Mouse (Mus musculus): ENCODE measurements around the gene Cyb5rl. TPM values are rescaled to one million over a fixed set of nuclear protein-coding genes. Genes with fewer than 3 reads are reported as not detected.
"Not testable (repeated sequence)": the region's sequence is repeated elsewhere in the genome, so short reads cannot be mapped to it uniquely, and the experiment has no call there.

Gene Cyb5rl
- polyA plus RNA-seq, 1 experiment: 5.0 TPM

DNA sequence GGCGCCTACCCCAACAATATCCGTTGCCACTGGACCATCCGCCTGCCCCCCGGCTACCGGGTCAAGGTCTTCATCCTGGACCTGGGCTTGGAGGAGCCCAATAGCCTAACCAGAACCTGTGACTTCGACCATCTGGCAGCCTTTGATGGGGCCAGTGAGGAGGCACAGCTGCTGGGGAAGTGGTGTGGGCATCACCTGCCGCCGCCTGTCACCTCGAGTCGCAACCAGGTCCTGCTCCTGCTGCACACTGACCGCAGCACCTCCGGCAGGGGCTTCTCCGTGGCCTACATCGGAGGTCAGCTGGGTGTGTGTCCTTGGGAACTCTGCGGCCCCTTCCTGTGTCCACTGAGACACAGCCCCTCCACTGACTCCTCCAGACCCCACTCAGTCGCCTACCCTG lies 40.0 kb downstream of the Cyb5rl start:
- DNase-seq (ENCODE audit: extremely low spot score in 1 of 2, low spot score in 1 of 2): no peak

DNA sequence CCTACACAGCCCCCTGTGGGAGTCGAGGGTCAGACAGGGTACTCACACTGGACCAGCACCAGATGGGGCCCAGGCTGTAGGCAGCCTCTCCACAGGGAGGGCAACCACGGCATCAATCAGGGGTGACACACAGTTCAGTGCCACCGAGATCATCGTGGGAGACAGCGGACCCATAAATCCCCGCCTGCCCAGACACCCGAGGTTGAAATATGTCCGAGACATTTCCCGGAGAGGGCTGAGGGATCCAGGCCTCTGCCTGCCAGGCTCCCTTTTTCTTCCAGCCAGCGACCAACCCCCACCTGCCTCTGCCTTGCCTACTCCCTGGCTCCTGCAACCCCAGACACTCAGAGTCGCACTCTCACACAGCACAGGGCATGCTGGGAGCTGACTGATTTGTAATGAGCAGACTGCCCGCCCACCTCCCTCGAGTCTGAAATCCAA lies 41.5 kb downstream of the Cyb5rl start:
- peak in 1 of 2 experiments; percentile 55 for DNase-seq (ENCODE audit: extremely low spot score in 1 of 2, low spot score in 1 of 2)

DNA sequence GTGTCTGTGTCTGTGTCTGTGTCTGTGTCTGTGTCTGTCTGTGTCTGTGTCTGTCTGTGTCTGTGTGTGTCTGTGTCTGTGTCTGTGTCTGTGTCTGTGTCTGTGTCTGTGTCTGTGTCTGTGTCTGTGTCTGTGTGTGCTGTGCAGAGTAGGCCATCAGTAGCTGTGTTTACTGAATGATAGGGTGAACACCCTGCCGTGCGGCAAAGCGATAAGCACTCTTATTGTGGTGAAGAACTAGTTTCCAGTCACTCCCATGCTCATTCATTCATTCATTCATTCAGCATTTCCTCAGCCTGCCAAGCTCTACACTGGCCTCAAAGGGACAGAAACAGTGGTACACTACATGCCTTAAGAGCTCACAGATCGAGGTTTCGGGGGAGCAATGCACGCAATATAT lies 42.4 kb downstream of the Cyb5rl start:
- DNase-seq (ENCODE audit: extremely low spot score in 1 of 2, low spot score in 1 of 2): not testable (repeated sequence)

DNA sequence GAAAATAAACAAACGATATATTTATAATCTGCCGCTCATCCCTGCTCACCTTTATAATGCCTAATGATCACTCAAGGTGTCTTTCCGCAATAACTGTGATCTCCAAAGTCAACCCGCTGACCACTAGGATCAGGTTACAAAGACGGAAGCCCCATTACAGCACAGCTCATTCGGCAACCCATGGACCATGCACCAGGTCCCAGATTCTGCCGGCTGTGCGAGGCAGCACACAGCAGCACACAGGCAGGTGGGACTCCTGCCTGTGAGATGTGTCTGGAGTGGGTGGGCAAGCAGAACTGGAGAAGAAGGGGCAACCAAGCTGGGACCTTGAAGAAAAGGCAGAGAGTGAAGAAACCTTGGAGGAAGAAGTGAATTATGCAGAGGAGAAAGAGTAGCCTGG lies 47.5 kb downstream of the Cyb5rl start:
- DNase-seq (ENCODE audit: extremely low spot score in 1 of 2, low spot score in 1 of 2): no peak

DNA sequence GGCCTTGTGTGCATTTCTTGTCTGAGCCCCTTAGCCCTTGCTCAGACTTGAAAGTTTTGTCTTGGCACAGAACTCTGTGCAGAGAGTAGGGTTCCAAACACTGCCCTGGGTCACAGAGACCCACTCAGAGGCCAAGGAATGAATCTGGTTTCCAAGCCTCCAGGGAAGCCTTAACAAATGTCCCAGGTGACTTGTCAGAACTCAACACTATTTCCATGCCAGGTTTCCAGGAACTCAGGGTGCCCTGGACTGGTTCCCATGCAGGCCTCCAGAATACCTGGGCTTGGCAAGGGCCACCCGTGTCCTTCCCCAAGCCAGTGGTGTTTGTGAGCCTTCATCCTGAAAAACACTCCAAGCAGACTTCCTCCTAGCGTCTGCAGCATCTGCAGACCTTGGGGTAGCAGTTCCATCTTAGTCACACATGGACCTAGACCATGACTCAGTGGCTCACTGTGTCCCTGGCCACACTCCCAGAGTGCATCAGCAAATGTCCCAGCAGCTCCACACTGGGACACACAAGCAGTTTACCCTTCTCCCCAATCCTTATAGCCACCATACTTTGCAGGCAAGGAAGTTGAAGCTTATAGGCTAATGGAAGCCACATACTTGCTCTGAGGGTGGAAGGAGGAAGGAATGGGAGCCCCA lies 51.1 kb downstream of the Cyb5rl start:
- DNase-seq (ENCODE audit: extremely low spot score in 1 of 2, low spot score in 1 of 2): no peak

DNA sequence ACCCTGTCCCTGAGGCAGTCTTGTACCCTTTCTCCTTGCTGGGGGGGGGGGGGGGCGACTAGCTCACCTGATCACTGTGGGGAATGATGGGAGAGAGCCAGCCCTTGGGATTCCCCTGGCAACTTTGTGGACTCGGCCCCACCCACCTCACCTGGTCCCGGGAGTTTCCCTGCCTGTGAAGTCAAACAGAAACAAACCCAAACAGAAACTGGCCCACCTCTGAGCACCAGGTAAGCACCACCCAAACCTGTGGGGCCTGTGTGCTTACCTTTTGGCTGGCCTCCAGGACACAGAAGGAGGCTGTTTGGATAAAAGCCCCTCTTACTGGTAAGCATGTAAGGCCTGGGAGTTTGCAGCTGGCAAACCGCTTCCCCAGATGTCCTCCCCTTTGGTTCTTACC lies 52.3 kb downstream of the Cyb5rl start:
- DNase-seq (ENCODE audit: extremely low spot score in 1 of 2, low spot score in 1 of 2): no peak

DNA sequence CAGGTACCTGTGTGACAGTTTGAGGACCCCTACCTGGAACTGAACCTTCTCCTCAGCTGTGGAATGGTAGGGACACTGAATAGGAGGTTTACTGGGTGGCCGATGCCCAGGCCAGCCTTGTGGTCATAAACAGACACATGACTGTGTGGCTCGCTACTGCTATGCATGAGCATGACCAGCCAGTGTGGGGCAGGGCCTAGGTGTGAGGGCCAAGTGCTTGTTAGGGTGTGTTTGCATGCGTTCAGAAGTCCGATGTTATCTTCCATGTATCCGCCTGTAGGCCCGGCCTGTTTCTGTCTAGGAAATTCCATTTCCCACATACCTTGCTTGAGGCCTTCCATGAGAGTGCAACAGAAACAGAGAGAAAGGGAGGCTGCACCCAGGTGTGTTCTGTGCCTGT lies 53.9 kb downstream of the Cyb5rl start:
- no peak for DNase-seq (ENCODE audit: extremely low spot score in 1 of 2, low spot score in 1 of 2)

DNA sequence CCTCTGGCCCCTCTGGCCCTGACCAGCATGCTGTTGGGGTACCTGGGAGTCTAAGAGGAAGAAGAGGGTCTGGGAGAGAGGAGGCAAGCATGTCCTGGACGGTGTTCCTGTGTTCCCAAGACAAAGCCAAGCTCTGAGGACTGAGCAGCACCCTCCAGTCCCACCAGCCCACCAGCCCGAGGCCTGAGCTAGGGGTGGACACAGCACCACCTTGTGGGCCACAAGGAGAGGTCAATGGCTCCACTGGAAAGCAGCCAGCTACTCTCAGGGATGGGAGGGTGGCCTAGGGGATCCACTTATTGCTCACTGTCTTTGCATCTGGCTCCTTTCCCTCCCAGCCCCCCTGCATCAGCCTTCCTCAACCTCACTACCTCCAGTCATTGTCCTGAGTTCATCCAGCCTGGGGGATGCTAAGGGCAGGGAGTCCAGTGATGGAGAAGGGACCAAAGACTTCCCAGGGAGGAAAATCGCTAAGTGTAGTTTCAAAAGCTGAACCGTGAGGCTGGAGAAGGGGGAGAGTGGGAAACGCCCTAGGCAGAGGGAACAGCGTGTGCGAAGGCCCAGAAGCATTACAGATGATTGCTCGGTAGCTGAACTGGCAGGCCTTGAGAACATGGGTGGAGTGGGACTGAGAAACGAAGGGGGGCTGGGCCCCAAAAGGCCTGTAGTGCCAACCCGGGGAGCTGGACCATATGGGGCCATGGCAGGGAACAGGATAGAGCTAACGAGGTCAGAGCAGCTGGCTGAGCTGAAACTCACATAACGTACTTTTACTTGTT lies 54.6 kb downstream of the Cyb5rl start:
- no peak for DNase-seq (ENCODE audit: extremely low spot score in 1 of 2, low spot score in 1 of 2)

DNA sequence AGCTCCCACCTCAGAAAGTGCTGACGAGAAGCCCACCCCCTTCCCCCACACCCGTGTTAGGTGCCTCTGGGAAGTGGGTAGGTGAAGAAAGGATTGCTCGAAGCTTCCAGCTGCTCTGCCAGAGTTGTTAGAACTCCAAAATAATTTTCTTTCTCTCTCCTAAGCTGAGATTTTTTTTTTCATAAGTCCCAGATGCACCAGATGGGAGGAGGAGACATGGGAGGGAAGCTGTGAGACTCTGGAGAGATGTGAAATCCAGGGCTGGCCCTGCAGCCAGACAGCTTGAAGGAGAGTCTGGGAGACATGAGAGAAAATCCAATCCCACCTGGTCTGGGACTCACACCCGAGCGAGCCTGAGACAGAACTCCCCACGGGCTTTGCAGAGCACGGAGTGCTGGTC lies 57.6 kb downstream of the Cyb5rl start:
- DNase-seq (ENCODE audit: extremely low spot score in 1 of 2, low spot score in 1 of 2): peak in 1 of 2 experiments; percentile 57

DNA sequence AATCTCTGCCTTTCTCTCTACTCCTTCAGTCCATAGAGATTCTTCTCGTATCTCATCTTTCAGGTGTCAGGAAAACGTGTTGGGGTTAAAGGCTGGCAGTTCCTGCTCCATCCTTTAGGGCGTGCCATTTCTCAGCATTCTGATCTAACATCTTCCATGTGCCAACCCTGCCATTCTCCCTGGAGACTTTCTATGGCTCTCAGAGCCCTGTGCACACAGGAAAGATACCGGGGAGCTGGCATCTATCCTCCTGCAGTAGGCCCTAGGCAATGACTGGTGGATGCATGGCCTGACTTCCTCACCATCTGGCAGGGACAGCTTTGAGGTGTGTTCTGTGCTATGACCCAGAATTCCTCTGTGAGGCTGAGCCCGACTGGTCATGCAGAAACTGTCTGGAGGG lies 58.3 kb downstream of the Cyb5rl start:
- no peak for DNase-seq (ENCODE audit: extremely low spot score in 1 of 2, low spot score in 1 of 2)

DNA sequence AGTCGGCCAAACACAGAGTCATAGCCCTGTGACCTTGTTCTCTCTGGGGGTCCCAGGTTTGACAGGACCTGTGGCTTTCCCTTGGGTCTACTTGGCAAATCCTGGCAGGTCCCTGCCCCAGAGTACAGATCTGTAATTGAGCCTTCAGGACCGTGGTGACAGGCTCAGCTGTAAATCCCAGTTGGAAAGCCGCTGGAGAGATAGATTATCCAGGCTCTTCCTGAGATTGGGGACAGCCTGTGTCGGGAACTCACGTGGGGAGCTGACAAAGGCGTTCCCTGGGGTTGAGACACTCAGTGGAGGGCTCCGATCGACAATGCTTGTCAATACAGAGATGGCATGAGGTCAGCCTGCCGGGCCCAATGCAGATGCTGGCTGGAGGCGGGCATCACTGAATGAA lies 59.6 kb downstream of the Cyb5rl start:
- no peak for DNase-seq (ENCODE audit: extremely low spot score in 1 of 2, low spot score in 1 of 2)

DNA sequence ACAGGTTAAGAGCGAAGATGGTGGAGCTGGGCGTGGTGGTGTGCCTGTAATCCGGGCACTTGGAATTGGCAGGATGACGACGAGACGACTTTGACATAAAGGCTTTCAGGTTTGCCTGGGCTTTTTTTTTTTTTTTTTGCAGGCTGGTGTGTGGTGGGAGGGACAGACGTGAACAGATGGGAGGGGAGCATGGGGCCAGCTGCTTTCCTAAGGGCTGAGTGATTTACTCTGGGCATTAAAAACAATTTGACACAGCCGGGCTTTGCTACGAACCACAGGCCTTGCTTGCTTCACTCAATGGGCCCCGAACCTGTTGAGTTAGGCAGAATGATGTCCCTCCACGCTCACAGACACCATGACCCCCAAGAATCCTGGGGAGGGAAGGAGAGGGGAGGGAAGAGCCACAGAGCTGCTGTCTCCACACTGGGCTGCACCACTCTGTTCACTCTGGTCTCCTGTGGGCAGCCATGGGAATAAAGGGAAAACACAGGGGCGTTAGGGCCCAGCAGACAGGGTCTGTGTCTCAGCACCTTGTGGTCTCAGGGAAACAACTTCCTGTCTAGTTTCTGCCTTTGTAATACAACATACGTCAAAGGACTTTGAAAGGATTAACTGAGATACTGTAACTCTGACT lies 60.2 kb downstream of the Cyb5rl start:
- no peak for DNase-seq (ENCODE audit: extremely low spot score in 1 of 2, low spot score in 1 of 2)

DNA sequence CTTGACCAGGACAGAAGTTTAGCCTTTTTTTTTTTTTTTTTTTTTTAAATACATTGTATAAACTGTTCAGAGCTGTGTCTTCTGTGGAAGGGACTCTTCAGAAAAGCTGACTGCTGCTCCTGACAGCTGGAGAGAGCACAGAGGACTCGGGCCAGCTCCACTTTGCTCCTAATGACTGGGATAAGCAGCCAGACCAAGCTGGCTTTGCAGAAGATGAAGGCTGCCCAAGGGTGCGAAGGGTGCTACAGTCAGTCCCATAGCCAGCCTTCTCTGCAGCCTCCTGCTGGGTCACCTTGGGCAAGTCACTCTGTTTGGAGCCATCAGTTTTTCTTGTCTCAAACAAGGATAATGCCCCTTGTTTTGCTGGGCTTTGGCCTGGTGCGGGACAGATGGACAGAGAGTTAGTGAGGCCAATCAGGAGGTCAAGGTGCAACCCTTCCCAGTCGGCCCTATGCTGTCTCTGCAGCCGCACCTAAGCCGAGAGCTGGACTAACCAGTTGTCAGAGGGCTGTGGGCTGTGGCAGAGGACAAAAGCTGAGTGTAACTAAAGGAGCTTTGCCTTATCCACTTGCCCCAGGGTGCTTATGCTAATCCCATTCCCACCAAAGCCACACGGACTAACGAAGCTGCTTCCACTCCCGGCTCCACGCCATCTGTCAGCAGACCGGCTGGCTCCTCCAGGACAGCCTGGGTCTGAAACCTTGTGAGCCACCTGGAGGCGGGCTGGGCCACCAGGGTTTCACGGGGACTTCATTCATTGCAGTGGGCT lies 61.3 kb downstream of the Cyb5rl start:
- no peak for DNase-seq (ENCODE audit: extremely low spot score in 1 of 2, low spot score in 1 of 2)

DNA sequence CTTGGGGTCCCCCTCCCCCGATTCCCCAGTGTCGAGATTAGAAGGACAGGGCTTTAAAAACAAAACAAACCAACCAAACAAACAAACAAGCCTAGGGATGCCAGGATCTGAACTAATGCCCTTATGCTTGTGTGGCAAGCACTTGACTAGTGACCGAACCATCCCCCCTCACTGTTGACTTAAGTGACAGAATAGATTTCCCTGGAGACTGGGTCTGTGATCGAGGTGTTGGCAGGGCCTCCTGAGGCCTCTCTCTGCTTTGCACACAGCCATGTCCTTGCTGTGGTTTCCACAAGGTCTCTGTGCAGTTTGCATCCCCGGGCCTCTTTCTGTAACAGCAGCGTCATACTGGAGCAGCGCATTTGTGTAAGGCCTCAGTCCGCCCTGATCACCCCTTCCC lies 62.6 kb downstream of the Cyb5rl start:
- no peak for DNase-seq (ENCODE audit: extremely low spot score in 1 of 2, low spot score in 1 of 2)

DNA sequence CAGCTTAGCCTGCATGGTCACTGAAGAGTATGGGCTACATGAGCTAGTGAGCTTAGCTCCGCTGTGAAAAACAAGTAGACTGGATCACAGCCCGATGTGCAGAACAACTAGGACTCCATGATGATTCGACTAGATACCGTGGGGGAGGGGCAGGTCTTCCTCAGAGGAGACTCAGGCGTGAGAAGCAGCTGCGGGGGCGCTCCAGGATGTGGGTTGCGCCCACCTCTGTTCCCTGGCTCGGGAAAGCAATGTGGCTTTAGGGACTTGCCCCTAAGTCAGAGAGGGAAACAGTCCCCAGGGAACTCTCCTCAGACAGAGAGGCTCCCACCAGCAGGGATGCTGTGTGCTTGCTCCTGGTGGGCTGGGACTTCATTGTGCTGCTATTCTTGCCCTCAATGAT lies 63.7 kb downstream of the Cyb5rl start:
- peak in 1 of 2 experiments; percentile 48 for DNase-seq (ENCODE audit: extremely low spot score in 1 of 2, low spot score in 1 of 2)

DNA sequence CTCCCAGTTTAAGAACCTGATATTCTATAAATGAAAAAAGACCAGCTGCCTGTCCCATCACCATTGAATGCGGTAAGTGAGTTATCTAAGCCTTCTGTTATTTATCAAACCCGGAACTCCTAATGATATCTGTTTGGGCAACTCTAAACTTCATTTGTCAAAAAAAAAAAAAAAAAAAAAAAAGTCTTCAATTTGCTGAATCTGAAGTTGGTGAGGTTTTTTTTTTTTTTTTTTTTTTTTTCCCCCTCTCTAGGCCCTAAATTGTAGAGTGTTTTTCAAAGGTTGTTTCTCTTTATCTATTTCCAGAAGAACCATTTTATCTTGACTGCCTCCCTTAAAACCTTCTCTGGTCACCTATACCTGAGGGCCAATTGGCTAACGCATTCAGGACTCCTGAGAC lies 68.1 kb downstream of the Cyb5rl start:
- no peak for DNase-seq (ENCODE audit: extremely low spot score in 1 of 2, low spot score in 1 of 2)

DNA sequence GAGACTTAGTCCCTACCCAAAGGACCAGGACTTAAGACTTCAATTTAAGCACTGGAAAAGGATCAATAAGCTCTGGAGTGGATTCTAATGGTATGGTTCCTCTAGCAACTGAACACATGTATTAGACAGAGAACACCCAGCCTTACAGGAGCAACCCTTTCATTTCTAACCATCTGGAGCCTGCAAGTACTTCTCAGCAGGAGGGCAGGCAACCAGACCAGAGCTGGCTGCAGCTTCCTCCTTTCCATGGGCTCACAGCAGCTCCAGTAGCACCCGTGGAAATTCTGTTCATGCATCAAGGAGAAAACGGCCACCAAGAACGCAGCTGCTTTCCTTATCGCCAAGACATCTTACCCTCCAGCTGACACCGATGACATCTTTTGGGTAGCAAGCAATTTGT lies 68.9 kb downstream of the Cyb5rl start:
- DNase-seq (ENCODE audit: extremely low spot score in 1 of 2, low spot score in 1 of 2): no peak

DNA sequence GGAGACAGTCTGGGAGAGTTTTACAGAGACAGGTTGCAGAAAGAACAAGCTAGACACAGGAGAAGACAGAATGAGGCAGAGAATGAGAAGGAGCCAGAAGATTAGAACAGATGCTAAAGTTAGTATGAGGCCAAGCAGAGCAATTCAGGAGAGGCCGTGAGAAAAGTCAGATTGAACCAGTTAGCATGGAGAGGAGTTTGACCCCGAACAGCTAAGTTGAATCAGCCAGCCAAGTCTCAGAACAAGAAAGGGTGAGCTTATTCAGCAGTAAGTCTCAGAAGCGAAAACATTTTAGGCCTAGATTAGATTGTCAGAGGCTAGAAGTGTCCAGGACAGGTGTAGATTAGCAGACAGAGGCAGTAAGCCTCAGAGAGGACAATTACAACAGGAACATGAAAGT lies 69.7 kb downstream of the Cyb5rl start:
- DNase-seq (ENCODE audit: extremely low spot score in 1 of 2, low spot score in 1 of 2): no peak

Data from frontal cortex, adult 2 months (tissue).